Mouse (Mus musculus) lung, postnatal 10 days (tissue): ENCODE results near the gene Por.
A peak's percentile ranks its signal among the peaks of the same experiment; 100 is the strongest.

Experiments
- DNase-seq: peaks from one replicate; pipeline ENCODE4 v3.0.0; 2021

Gene Por

DNA sequence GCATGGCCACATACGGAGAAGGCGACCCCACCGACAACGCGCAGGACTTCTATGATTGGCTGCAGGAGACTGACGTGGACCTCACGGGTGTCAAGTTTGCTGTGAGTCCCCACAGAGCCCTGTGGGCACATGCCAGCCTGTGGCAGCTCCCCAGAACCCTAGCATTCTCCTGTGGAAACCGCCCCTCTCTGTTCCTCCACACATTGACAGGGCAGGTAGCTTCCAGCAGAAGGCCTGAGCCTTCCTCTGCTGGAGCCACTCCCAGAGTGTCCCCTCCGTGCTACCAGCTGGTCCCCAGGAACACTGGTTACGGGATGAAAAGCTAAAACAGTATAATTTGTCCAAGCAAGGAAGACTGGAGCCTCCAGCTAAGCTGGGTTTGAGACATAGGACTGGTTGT, 60.4 kb downstream of the Por start:
- no peak for DNase-seq

DNA sequence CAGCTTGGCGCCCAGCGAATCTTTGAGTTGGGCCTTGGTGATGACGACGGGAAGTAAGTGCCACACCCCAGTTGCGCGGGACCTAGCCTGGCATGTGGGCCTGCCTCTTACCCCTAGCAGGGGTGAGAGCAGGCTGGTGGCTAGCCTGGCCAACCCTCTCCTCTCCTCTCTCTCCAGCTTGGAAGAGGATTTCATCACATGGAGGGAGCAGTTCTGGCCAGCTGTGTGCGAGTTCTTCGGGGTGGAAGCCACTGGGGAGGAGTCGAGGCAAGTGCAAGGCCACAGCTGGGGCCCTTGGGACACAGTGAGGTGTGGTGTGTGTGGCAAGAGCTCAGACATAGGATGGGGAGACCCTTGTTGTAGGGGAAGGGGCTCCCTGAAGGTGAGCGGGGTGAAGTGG, 61.1 kb downstream of the Por start:
- no peak for DNase-seq

- no peak for DNase-seq
Observed at GRCm38 (mm10) chr5:135731322-135731721, 61.5 kb downstream of the Por start.

GRCm38 (mm10) chr5:135733071-135733470, 63.2 kb downstream of the Por start:
- no peak for DNase-seq

DNA sequence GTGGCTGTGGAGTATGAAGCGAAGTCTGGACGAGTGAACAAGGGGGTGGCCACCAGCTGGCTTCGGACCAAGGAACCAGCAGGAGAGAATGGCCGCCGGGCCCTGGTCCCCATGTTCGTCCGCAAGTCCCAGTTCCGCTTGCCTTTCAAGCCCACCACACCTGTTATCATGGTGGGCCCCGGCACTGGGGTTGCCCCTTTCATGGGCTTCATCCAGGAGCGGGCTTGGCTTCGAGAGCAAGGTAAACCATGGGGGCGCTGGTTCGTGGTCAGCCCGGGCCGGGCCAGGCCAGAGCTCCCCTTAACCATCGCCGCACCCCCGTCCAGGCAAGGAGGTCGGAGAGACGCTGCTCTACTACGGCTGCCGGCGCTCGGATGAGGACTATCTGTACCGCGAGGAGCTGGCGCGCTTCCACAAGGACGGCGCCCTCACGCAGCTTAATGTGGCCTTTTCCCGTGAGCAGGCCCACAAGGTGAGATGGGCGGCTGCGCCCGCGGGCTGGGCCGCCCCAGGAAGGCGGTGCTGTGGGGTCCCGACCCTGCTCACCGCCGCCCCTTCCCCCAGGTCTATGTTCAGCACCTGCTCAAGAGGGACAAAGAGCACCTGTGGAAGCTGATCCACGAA, 64.3 kb downstream of the Por start:
- DNase-seq, result no peak

GRCm38 (mm10) chr5:135735741-135736140, 65.9 kb downstream of the Por start:
- no peak for DNase-seq

GRCm38 (mm10) chr5:135736544-135736943, 66.7 kb downstream of the Por start:
- no peak for DNase-seq

DNA sequence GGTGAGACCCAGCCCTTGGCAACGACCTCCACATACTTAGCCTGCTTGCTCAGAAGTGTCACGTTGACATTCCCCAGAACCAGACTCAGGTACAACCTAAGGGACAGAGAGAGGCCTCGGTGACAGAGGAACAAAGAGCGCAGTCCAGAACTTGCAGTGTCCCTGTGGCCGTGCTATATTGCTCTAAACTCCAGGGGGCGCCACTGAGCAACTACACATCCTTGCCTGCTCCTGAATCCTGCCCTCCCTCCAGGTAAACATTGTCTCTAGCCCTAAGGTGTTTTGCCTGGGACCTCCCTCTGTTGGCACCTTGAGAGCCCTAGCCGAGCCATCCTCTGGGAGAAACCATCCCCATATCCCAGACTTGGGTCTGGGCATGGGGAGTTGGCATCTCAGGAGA, 67.3 kb downstream of the Por start:
- no peak for DNase-seq

- no peak for DNase-seq
Observed at GRCm38 (mm10) chr5:135738266-135738665, 68.4 kb downstream of the Por start.

GRCm38 (mm10) chr5:135742156-135742555, 72.3 kb downstream of the Por start:
- DNase-seq, result no peak

DNA sequence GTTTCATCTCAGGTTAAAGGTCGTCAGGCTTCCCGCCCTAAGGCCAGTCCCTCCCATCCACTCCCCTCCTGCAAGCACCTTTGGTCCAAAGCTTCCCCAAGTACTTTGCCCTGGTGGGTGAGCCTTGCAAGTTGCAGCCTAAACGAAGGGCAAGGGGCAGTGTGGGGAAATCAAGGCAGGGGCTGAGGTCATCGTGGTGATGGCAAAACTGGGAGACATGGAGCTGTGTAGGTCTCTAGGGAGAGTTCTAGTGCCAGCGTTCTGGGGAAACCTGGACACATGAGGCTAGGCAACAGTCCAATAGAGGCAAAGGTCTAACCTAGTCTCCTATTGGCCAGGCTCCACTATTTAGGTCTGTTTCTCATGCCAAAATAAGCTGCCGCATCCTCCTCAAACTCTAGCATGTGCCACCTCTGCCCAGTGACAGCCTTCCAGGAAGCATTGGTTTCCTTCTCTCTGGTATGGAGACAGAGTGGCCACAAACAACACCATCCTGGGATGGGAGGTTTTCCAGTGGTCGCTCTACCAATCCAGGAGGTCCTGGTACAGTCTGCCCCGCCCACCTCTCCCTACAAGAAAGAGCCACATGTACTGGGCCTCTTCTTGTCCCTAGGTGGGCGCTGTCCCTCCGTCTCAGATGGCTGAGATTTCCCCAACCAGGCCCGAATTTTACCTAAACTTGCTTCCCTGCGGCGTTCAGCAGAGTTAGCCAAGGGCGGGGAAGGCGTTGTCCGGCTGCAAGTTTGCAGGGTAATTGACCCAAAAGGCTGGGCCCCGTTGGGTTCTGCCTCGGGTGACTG, 73.3 kb downstream of the Por start:
- peak; percentile 82 for DNase-seq

DNA sequence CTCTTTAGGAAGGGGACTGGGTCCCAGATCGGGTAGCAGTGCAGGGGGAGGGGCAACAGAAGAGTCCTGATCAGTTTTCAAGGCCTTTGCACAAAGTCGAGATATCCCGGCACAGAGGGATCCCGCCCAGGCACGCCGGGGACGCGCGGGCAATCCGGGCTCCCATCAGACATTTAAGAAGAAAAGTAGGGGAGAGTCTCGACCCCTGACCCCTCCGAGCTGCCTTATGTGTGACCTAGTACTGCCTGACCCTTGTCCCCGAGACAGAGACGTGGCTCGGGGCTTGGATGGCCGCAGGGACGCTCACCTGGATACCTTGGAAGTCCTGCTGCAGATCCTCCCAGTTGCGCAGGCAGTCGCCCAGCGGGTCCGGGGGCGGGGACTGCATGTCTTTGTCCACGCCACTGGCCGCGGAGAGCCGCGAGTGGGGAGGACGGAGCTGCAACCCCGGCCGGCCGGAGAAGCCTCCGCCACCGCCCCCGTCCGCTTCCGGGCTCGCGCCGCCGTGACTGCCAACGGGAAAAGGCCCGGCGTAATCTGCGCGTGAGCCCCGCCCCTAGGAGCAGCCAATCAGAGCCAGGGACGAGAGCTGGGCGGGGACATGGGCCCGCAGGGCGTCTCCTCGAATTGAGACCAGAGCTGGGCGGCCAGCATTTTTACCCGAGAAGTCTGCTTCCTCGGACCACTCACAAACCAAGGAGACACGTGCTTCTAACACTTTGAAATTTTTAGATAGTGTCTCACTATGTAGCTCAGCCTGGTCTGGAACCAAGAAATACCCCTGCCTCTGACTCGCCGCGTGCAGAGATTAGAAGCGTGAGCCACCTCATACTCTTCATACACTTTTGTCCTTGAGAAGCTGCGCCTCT, 74.1 kb downstream of the Por start, which contains the start of gene Tmem120a:
Gene Tmem120a, minus strand, starts transcription at position 708 of the 869 bp plus-strand sequence.
- DNase-seq, result peak; percentile 99

DNA sequence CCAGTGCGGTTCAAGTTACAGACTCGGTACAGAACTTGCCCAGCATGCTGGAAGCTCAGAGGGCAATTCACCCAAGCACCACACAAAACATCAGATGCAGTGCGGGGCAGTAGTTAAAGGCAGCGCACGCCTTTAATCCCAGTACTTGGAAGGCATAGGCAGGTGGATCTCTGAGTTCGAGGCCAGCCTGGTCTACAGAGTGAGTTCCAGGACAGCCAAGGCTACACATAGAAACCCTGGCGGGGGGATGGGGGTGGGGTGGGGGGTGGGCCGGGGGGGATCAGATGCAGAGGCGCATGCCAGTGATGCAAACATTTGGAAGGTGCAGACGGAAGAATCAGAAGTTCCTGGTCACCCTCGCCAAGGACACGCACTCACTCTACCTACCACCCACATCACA, 74.9 kb downstream of the Por start:
- DNase-seq, result no peak

- no peak for DNase-seq
Observed at GRCm38 (mm10) chr5:135751041-135751440, 81.2 kb downstream of the Por start.

DNA sequence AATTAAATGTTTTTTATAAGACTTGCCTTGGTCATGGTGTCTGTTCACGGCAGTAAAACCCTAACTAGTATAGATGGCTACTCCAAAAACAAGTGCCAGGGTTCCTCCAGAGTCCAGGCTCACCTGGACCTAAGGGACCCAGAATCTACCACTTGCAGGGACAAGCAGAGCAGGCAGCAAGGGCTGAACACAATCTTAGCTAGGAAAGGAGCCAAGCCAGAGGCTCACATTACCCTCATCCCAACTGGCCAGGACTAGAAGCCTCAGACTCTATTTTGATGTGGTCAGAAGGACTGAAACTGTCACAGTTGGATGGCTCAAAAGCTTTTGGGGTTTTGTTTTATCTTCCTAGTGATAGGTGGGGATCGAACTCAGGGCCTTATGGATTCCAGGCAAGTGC, 81.8 kb downstream of the Por start:
- DNase-seq, result no peak

GRCm38 (mm10) chr5:135761881-135762280, 92.0 kb downstream of the Por start:
- no peak for DNase-seq

DNA sequence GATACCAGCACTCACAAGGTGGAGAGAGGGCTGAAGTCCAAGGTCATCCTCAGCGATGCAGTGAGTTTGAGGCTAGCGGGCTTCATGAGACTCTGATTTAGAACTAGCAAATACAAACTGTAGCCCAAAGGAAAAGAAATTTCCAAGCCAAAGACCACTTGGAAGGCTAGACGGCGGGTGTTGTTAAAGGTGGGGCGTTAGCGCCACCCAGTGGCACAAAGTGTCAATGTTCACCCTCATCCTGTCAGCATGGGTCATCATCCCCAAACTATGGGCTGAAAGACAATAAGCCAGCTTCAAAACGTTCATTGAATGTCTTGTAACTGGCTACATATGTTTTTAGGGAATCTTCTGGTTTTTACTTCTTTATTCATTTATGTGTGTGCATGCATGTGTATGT, 93.7 kb downstream of the Por start:
- DNase-seq, result peak; percentile 82

DNA sequence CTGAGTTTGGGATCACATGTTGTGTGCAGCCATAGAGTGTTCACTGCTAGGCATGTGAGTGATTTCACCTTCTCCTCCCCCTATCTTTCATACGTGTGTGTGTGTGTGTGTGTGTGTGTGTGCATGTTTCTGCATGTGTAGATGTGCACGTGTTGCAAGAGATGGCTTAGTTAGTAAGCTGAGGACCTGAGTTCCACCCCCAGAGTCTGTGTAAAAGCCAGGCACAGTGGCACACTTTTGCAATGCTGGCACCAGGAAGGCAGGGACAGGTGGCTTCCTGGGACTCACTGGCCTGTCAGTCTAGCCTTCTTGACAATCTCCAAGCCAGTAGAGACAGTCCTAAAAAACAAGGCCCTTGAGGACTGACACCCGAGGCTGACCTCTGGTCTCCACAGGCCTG, 95.1 kb downstream of the Por start:
- no peak for DNase-seq

DNA sequence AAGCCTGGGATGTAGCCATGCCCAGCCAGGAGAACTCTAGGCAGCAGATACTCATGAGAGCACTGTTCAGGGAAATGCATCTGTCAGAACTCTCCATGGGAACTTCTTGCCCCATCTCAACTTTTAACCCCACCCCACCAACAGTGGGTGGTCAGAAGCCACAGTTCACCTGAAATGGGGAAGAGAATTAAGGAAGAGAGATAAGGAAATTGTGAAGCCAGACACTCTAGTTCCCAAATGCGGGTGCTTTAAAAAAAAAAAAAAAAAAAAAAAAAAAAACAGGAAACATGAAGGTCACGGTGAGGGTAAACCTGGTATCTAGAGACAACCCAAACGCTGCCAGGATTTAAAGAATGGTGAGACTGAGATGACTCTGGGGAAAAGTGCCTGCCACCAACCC, 102.7 kb downstream of the Por start:
- DNase-seq, result no peak

DNA sequence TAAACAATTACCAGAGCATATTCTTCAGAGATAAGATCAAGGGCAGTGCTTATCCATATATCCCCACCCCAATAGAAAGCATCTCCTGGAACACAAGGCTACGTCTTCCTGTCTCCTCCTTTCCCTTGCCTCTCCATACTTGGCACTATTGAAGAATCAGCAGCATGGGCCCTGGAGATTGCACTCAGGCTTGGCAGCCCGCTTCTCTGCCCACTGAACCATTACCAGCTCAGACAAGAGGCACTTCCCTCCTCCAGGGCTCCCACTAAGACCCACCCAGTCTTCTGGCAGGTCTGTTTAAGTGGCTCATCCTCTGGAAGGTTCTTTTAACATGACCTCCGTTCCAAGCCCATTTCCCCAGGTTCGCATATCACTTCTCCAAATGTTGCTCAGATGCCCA, 106.7 kb downstream of the Por start:
- DNase-seq, result no peak

DNA sequence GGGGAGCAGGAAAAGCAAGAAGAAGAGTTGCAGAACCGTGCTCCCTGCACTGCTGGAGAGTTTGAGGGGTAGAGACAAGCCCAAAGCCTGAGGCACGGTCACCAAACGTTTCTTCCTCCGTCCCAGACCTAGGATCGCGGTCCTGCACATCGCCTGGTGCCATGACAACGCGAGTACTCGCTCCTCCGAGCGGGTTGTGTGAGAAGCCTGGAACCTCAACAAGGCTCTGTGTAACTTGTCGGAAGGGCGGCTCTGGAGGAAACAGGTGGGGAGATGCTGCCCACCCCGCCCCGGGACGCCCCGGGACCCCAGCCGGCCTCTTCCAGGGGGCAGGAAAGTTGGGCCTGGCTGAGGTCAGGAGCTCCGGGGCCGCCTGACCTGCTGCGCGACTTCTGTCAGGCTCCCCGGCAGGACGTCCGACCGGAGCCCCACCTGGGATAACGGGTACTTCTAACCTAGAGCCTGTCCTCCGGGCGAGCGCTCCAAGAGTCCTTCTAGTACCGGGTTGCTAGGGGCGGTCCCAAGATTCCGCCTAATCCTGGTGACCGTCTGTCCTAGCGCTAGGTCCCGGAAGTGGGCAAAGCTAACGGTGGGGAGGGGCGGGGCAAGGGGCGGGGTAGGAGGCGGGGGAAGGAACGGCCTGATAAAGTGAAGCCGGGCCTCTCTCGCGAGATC, 108.1 kb downstream of the Por start, which contains the start of gene Styxl1:
Gene Styxl1, minus strand, starts transcription at position 590 of the 675 bp plus-strand sequence.
- DNase-seq, result no peak

DNA sequence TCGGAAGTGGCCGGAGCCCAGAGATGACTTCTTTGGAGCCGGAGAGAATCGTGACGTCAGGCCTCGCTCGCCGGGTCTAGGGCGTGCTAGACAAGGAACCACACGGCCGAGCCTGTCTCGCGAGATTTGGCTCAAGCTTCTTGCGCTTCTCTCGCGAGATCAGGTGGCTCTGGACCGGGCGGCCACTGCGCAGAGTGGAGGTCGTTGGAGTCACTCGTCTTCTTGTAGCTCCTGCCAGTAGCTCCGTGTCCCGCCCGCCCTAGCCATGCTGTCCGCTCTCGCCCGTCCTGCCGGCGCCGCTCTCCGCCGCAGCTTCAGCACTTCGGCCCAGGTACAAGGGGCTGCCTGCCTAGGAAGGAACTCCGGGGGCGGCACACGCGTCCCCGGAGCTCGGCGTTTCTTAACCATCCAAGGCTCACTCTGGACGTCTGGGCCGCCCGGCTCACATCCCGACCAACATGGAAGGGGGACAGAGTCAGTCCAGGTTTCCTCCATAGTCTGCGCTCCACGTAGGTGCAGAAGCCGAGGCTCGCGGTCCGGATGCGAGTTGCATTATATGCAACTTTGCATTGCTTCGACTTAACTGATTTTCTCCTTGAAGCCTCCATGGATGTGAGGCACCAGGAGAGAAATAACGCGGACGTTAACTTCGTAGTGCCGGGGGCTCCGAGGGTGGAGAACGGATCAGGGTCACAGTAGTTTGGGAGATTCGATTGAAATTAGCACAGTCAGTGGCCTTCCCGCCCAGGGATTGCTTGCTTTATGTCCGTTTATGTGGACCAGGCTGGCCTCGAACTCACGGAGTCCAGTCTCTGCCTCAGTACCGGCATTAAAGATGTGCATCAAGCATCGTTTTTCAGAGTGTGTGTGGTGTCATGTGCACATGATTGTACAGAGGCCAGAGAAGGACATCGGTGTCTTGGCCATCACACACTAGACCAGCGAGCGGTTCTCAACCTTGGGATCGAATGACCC, 108.9 kb downstream of the Por start, which contains the start of gene Mdh2:
Gene Mdh2, plus strand, starts transcription at position 10 of the 975 bp plus-strand sequence.
- peak; percentile 100 for DNase-seq
